Mouse (Mus musculus) embryonic facial prominence, embryonic 13.5 days (tissue): ENCODE data around the gene Hist1h3d. TPM values are rescaled to one million over a fixed set of nuclear protein-coding genes. Genes with fewer than 3 reads are reported as not detected.
A peak's percentile ranks its signal among the peaks of the same experiment; 100 is the strongest.
"Not testable (repeated sequence)": the region's sequence is repeated elsewhere in the genome, so short reads cannot be mapped to it uniquely, and the experiment has no call there.

Experiments used
- ATAC-seq: fragments of 200-750 bp; cut with Nextera tagmentation; 2 replicates; pipeline ENCODE4 v1.8.0; 2017; ENCODE audit warnings: low read depth; ENCODE audit not compliant: insufficient number of reproducible peaks, insufficient read depth, low FRiP score, low TSS enrichment
- H3K27ac ChIP-seq: fragments of 300-500 bp; sonication (generic); 2 replicates; pipeline ENCODE4 v1.5.1; 2015; ENCODE audit warnings: moderate library complexity, mild to moderate bottlenecking, inconsistent platforms
- H3K27me3 ChIP-seq: fragments of 300-500 bp; sonication (generic); 2 replicates; pipeline ENCODE4 v1.6.1; 2015; ENCODE audit warnings: mild to moderate bottlenecking, inconsistent platforms
- H3K36me3 ChIP-seq: fragments of 300-500 bp; sonication (generic); 2 replicates; pipeline ENCODE4 v1.6.1; 2015; ENCODE audit warnings: mild to moderate bottlenecking, inconsistent platforms
- H3K4me1 ChIP-seq: fragments of 300-500 bp; sonication (generic); 2 replicates; pipeline ENCODE4 v1.6.1; 2015; ENCODE audit warnings: inconsistent platforms
- H3K4me2 ChIP-seq: fragments of 300-500 bp; sonication (generic); 2 replicates; pipeline ENCODE4 v1.6.1; 2015; ENCODE audit warnings: moderate library complexity, mild to moderate bottlenecking, inconsistent platforms
- H3K4me3 ChIP-seq: fragments of 300-500 bp; sonication (generic); 2 replicates; pipeline ENCODE4 v1.5.1; 2015; ENCODE audit warnings: mild to moderate bottlenecking, inconsistent platforms
- H3K9ac ChIP-seq: fragments of 300-500 bp; sonication (generic); 2 replicates; pipeline ENCODE4 v1.6.1; 2015; ENCODE audit warnings: mild to moderate bottlenecking, inconsistent platforms
- H3K9me3 ChIP-seq: fragments of 300-500 bp; sonication (generic); 2 replicates; pipeline ENCODE4 v1.6.1; 2016; ENCODE audit warnings: inconsistent platforms
- WGBS: fragments of 180-500 bp; shearing (Covaris S2); methylation state at CpG from one replicate; pipeline ENCODE4 v1.1.7; 2015; ENCODE audit warnings: mixed read lengths; 5-methylcytosine and 5-hydroxymethylcytosine counted together
- microRNA-seq: library from miRNA; unstranded; fragments of <30 nt; microRNA quantifications from one replicate; pipeline ENCODE4, GENCODE M21; 2016
- polyA plus RNA-seq: library from polyadenylated mRNA; unstranded; fragments of >200 nt; fragmentation: Nextera tagmentation; extraction: Ambion mirVana; gene quantifications from 2 replicates; pipeline ENCODE4 v1.2.1, GENCODE M21; 2015

Hist1h3d gene
- polyA plus RNA-seq, 1 experiment from 2014 or later: 8.4 TPM

DNA sequence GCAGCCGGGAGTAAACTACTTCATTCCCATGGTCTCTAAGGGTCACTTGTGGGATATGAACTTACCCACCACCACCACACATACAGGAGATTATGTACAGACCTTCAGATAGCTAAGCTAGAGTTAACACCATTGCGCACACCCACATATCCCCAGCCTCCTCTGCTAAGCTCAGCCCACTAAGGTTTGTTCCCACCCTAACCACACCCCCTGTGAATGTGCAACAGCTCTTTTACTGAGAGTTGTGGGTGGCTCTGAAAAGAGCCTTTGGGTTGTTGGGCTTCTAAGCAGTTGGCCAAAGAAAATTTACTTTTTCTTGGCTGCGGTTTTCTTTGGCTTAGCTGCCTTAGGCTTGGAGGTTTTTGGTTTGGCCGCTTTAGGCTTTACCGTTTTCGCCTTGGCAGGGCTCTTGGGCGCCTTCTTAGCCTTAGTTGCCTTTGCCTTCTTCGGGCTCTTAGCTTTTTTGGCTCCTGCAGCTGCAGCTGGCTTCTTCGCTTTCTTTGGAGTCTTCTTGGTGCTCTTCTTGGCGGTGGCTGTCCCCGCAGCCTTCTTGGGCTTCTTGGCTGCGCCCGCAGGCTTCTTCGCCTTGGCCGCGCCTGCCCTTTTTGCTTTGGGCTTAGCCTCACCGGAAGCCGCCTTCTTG lies 46.1 kb downstream of the Hist1h3d start:
- 1% methylated on average over 18 of the region's 18 CpGs for WGBS
- peak overlapping the region; percentile 94 for H3K9ac ChIP-seq

GRCm38 (mm10) chr13:23622175-23622671 lies 46.7 kb downstream of the Hist1h3d start, which contains the start of gene Hist1h1e:
Gene Hist1h1e (minus strand): TSS chr13:23622558.
- under 1% methylated on average over 53 of the region's 53 CpGs for WGBS
- ATAC-seq: peak; percentile 82

More for the DNA sequence above, 46.1 kb downstream of the Hist1h3d start:
- H3K4me2 ChIP-seq: peak overlapping the region; percentile 91
- ATAC-seq: peak; percentile 88
- H3K4me3 ChIP-seq: peak overlapping the region; percentile 70
- no peaks in the 10 kb centered on the region for H3K36me3 ChIP-seq
- H3K4me1 ChIP-seq: peaks cover 9% of the 10 kb centered on the region
- H3K27me3 ChIP-seq: no peaks in the 10 kb centered on the region
- H3K27ac ChIP-seq: peak overlapping the region; percentile 99
- no peaks in the 10 kb centered on the region for H3K9me3 ChIP-seq

GRCm38 (mm10) chr13:23622861-23623450 lies 47.4 kb downstream of the Hist1h3d start:
- WGBS: 25% methylated on average over 7 of the region's 7 CpGs
- peak overlapping the region; percentile 94 for H3K9ac ChIP-seq

More at GRCm38 (mm10) chr13:23622175-23622671, 46.7 kb downstream of the Hist1h3d start, which contains the start of gene Hist1h1e:
- not testable (repeated sequence) for H3K9me3 ChIP-seq, H3K27me3 ChIP-seq, H3K36me3 ChIP-seq, H3K4me1 ChIP-seq
- peak within 1 kb of the TSS; percentile 99 for H3K27ac ChIP-seq
- peak within 1 kb of the TSS; percentile 70 for H3K4me3 ChIP-seq
- peak within 1 kb of the TSS; percentile 94 for H3K9ac ChIP-seq
- peak within 1 kb of the TSS; percentile 91 for H3K4me2 ChIP-seq

More at GRCm38 (mm10) chr13:23622861-23623450, 47.4 kb downstream of the Hist1h3d start:
- no peaks in the 10 kb centered on the region for H3K27me3 ChIP-seq
- peak overlapping the region; percentile 99 for H3K27ac ChIP-seq
- no peak for ATAC-seq
- no peaks in the 10 kb centered on the region for H3K36me3 ChIP-seq
- H3K9me3 ChIP-seq: no peaks in the 10 kb centered on the region
- peak overlapping the region; percentile 70 for H3K4me3 ChIP-seq
- H3K4me1 ChIP-seq: peaks cover 9% of the 10 kb centered on the region
- peak overlapping the region; percentile 91 for H3K4me2 ChIP-seq

Small RNAs within 50 kb of the gene (microRNA-seq; reads per million reads assigned to microRNA genes)
- gene Gm44297: not detected
- not detected for gene Gm44359
- not detected for gene Gm44394

Other genes with a start within 250 kb of the Hist1h3d start
- 60.5 and 63.8 TPM in 2 replicates for gene Zfp322a, start 206.6 kb upstream of the Hist1h3d start, polyA plus RNA-seq
- 13.1 and 14.6 TPM in 2 replicates for gene Abt1, start 151.9 kb upstream of the Hist1h3d start, polyA plus RNA-seq
- not detected in 2 replicates for gene Btn1a1, start 109.9 kb upstream of the Hist1h3d start, polyA plus RNA-seq
- gene Btn2a2, start 86.9 kb upstream of the Hist1h3d start, polyA plus RNA-seq: 1.5 and 1.7 TPM in 2 replicates
- gene Hist1h4h, start 44.7 kb upstream of the Hist1h3d start, polyA plus RNA-seq: 7.3 and 7.9 TPM in 2 replicates
- 6.6 and 13.4 TPM in 2 replicates for gene Hist1h2af, start 41.9 kb upstream of the Hist1h3d start, polyA plus RNA-seq
- 5.3 and 6.7 TPM in 2 replicates for gene Hist1h3g, start 40.3 kb upstream of the Hist1h3d start, polyA plus RNA-seq
- gene Hist1h2bh, start 32.4 kb upstream of the Hist1h3d start, polyA plus RNA-seq: 0.98 and 1.4 TPM in 2 replicates
- gene Hist1h3f, start 31.7 kb upstream of the Hist1h3d start, polyA plus RNA-seq: 1.2 and 1.3 TPM in 2 replicates
- 2.9 TPM in 1 of 2 replicates, not detected in the other for gene Hist1h4f, start 24.1 kb upstream of the Hist1h3d start, polyA plus RNA-seq
- gene Hist1h1d, start 22.5 kb upstream of the Hist1h3d start, polyA plus RNA-seq: 0.52 and 0.61 TPM in 2 replicates
- gene Hist1h3e, start 13.4 kb upstream of the Hist1h3d start, polyA plus RNA-seq: 5.8 and 8.7 TPM in 2 replicates
- 108 and 115 TPM in 2 replicates for gene Hist1h2ae, start 4.5 kb upstream of the Hist1h3d start, polyA plus RNA-seq
- gene Hist1h2bg, start 4.4 kb upstream of the Hist1h3d start, polyA plus RNA-seq: 7.5 and 10.6 TPM in 2 replicates
- 12.2 and 13.4 TPM in 2 replicates for gene Hist1h2bf, start 1.6 kb upstream of the Hist1h3d start, polyA plus RNA-seq
- 1.7 and 3.1 TPM in 2 replicates for gene Hist1h2ad, start 1.4 kb upstream of the Hist1h3d start, polyA plus RNA-seq
- 141 and 160 TPM in 2 replicates for gene Hist1h4d, start 5.8 kb downstream of the Hist1h3d start, polyA plus RNA-seq
- 3.3 and 4.1 TPM in 2 replicates for gene Hist1h2be, start 45.4 kb downstream of the Hist1h3d start, polyA plus RNA-seq
- 24.8 and 26.3 TPM in 2 replicates for gene Hist1h1e, start 46.8 kb downstream of the Hist1h3d start, polyA plus RNA-seq
- gene Hist1h2ac, start 108.2 kb downstream of the Hist1h3d start, polyA plus RNA-seq: 1.2 and 1.4 TPM in 2 replicates
- 37.5 and 39.3 TPM in 2 replicates for gene Hist1h2bc, start 108.4 kb downstream of the Hist1h3d start, polyA plus RNA-seq
- gene Hist1h1t, start 120.1 kb downstream of the Hist1h3d start, polyA plus RNA-seq: not detected in 2 replicates
- 6.3 and 9.0 TPM in 2 replicates for gene Hist1h4c, start 122.7 kb downstream of the Hist1h3d start, polyA plus RNA-seq
- 5.1 and 6.5 TPM in 2 replicates for gene Hfe, start 135.1 kb downstream of the Hist1h3d start, polyA plus RNA-seq
- gene Hist1h1c, start 163.0 kb downstream of the Hist1h3d start, polyA plus RNA-seq: 25.0 and 28.9 TPM in 2 replicates
- 11.3 and 14.4 TPM in 2 replicates for gene Hist1h3c, start 169.8 kb downstream of the Hist1h3d start, polyA plus RNA-seq
- 3.5 and 4.2 TPM in 2 replicates for gene Hist1h2bb, start 171.0 kb downstream of the Hist1h3d start, polyA plus RNA-seq
- 53.1 and 58.6 TPM in 2 replicates for gene Hist1h2ab, start 175.4 kb downstream of the Hist1h3d start, polyA plus RNA-seq
- 15.6 and 18.1 TPM in 2 replicates for gene Hist1h3b, start 176.5 kb downstream of the Hist1h3d start, polyA plus RNA-seq
- 7.6 and 9.2 TPM in 2 replicates for gene Hist1h4b, start 181.2 kb downstream of the Hist1h3d start, polyA plus RNA-seq
- not detected in 2 replicates for gene Hist1h4a, start 185.5 kb downstream of the Hist1h3d start, polyA plus RNA-seq
- 5.8 and 8.6 TPM in 2 replicates for gene Hist1h3a, start 186.6 kb downstream of the Hist1h3d start, polyA plus RNA-seq
- gene Hist1h1a, start 187.9 kb downstream of the Hist1h3d start, polyA plus RNA-seq: 4.5 and 5.9 TPM in 2 replicates
- not detected in 2 replicates for gene Trim38, start 194.2 kb downstream of the Hist1h3d start, polyA plus RNA-seq
- not detected in 2 replicates for gene Slc17a2, start 231.2 kb downstream of the Hist1h3d start, polyA plus RNA-seq